Mouse (Mus musculus): ENCODE results near the gene Arhgef28. TPM values are rescaled to one million over a fixed set of nuclear protein-coding genes. Genes with fewer than 3 reads are reported as not detected.

Gene Arhgef28
- polyA plus RNA-seq, 1 experiment from 2014 or later, result 18.2 TPM

DNA sequence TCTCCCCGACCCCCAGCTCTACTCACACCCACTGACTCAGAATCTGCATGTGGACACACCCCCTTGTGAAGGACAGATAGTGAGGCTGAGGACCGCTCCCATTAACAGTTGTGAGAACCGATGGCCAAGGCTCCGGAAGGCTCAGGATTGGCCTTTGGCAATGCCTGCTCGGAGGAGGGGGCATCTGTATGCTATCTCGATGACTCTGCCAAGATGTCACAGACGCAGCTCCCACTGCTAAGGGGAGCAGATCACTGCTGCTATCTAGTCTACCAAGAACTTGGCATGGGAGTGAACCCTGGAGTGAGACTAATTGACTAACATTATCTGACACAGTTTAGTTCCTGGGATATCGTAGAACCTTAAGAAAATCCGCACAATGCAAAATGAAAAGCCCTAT, 250.5 kb downstream of the Arhgef28 start:
- WGBS, result 50% methylated on average over 9 of the region's 9 CpGs
- ATAC-seq (replicated peaks; ENCODE audit: low FRiP score, low TSS enrichment, low read depth), result no peak
- H3K9me3 ChIP-seq (ENCODE audit: control insufficient read depth, low read length), result no peaks in the 10 kb centered on the region
- no peak overlapping the region for H3K9ac ChIP-seq (ENCODE audit: low read length)
- H3K27me3 ChIP-seq (replicated peaks; ENCODE audit: control insufficient read depth, insufficient read depth, low read length), result no peaks in the 10 kb centered on the region
- H3K27ac ChIP-seq (ENCODE audit: low read depth), result no peak overlapping the region
- H3K4me1 ChIP-seq (replicated peaks; ENCODE audit: control insufficient read depth, insufficient read depth, low read length), result no peaks in the 10 kb centered on the region
- 0 out of 2 replicates have a peak, but pooled peaks cover 5% of the 10 kb centered on the region for H3K36me3 ChIP-seq (ENCODE audit: control insufficient read depth, insufficient read depth, low read length)
- no peak for DNase-seq (ENCODE audit: low spot score)
- no peak overlapping the region for H3K4me3 ChIP-seq (ENCODE audit: low read depth, low read length)
- H3K4me2 ChIP-seq (ENCODE audit: low read length), result no peak overlapping the region

DNA sequence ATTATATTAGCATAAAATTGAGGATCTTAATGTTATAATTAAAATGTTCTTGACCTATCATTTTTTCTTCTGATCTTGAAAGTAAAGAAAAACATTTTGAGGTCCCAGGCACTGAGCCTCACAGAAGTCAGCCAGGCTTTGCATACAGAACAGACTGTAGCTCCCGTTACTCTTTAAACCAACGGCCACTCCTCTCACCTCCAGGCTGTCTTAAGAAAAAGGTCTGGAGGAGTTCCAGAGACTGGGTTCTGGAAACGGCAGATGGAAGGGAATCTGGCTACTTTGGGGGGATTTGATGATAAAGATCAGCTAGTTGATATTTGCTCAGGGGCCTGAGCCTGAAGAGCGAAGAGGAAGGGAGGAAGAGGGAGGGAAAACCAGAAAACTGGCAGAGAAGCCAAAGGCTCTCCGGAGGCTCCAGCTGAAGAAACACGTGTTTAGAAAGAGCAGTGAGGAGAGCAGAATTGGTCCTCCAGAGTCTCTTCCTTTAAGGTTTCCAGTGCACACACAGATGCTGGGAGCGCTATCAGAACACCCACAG, 251.2 kb downstream of the Arhgef28 start:
- ATAC-seq (replicated peaks; ENCODE audit: low FRiP score, low TSS enrichment, low read depth), result no peak
- H3K9me3 ChIP-seq (ENCODE audit: control insufficient read depth, low read length), result no peaks in the 10 kb centered on the region
- H3K36me3 ChIP-seq (ENCODE audit: control insufficient read depth, insufficient read depth, low read length), result 0 out of 2 replicates have a peak, but pooled peaks cover 5% of the 10 kb centered on the region
- H3K9ac ChIP-seq (ENCODE audit: low read length), result no peak overlapping the region
- no peak overlapping the region for H3K4me3 ChIP-seq (ENCODE audit: low read depth, low read length)
- no peaks in the 10 kb centered on the region for H3K27me3 ChIP-seq (replicated peaks; ENCODE audit: control insufficient read depth, insufficient read depth, low read length)
- no peaks in the 10 kb centered on the region for H3K4me1 ChIP-seq (replicated peaks; ENCODE audit: control insufficient read depth, insufficient read depth, low read length)
- no peak overlapping the region for H3K27ac ChIP-seq (ENCODE audit: low read depth)
- DNase-seq (ENCODE audit: low spot score), result no peak
- no peak overlapping the region for H3K4me2 ChIP-seq (ENCODE audit: low read length)
- 36% methylated on average over 7 of the region's 7 CpGs for WGBS

DNA sequence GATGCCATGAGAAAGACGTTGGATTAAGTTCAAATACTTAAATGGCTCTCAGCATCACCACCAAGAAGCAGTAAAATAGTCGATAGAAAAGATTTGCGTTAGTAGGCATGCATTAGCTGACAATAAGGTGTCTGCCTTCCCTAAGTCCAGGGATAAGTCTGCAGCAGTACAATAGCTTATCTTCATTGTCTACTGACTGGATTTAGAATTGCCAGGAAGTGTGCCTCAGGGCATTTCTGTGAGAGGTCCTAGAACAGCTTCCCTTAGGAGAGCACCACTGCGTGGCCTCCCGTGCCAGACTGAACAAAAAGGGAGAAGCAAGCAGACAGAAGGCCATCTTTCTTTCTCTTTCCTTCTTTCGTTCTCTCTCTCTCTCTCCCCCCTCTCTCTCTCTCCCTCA, 252.2 kb downstream of the Arhgef28 start:
- WGBS, result 71% methylated on average over 6 of the region's 6 CpGs
- Histone ChIP-seq H3K4me3 (ENCODE audit: low read depth, low read length) (no peak overlapping the region), H3K36me3 (ENCODE audit: control insufficient read depth, insufficient read depth, low read length) (0 out of 2 replicates have a peak, but pooled peaks cover 5% of the 10 kb centered on the region), H3K27me3 (replicated peaks; ENCODE audit: control insufficient read depth, insufficient read depth, low read length) (no peaks in the 10 kb centered on the region), H3K27ac (ENCODE audit: low read depth) (no peak overlapping the region), H3K4me2 (ENCODE audit: low read length) (no peak overlapping the region), H3K9me3 (ENCODE audit: control insufficient read depth, low read length) (no peaks in the 10 kb centered on the region), H3K4me1 (replicated peaks; ENCODE audit: control insufficient read depth, insufficient read depth, low read length) (no peaks in the 10 kb centered on the region), H3K9ac (ENCODE audit: low read length) (no peak overlapping the region)
- no peak for DNase-seq (ENCODE audit: low spot score)
- no peak for ATAC-seq (replicated peaks; ENCODE audit: low FRiP score, low TSS enrichment, low read depth)

DNA sequence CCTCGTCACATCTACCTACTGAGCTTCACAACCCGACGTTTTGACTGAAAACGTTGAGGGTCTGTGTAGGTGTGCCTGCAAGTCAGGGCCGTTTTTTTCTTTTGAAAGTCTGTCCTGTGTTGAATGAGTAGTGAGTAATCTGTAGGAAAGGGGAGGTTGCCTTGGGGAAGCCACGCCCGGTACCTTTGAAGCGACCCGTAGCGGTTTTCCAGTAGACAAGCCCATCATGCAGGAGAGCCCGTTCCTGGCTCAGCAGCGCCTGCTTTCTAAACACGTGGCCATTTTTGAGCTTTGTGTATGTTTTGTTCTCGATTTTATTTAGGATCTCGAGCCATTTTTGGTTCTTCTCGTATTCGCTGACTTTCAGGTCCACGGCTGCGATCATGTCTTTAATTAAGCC, 252.7 kb downstream of the Arhgef28 start:
- Histone ChIP-seq H3K36me3 (ENCODE audit: control insufficient read depth, insufficient read depth, low read length) (0 out of 2 replicates have a peak, but pooled peaks cover 5% of the 10 kb centered on the region), H3K9ac (ENCODE audit: low read length) (no peak overlapping the region), H3K4me3 (ENCODE audit: low read depth, low read length) (no peak overlapping the region), H3K4me2 (ENCODE audit: low read length) (no peak overlapping the region), H3K9me3 (ENCODE audit: control insufficient read depth, low read length) (no peaks in the 10 kb centered on the region), H3K27me3 (replicated peaks; ENCODE audit: control insufficient read depth, insufficient read depth, low read length) (no peaks in the 10 kb centered on the region), H3K27ac (ENCODE audit: low read depth) (no peak overlapping the region), H3K4me1 (replicated peaks; ENCODE audit: control insufficient read depth, insufficient read depth, low read length) (no peaks in the 10 kb centered on the region)
- no peak for ATAC-seq (replicated peaks; ENCODE audit: low FRiP score, low TSS enrichment, low read depth)
- DNase-seq (ENCODE audit: low spot score), result no peak
- WGBS, result 93% methylated on average over 19 of the region's 19 CpGs

DNA sequence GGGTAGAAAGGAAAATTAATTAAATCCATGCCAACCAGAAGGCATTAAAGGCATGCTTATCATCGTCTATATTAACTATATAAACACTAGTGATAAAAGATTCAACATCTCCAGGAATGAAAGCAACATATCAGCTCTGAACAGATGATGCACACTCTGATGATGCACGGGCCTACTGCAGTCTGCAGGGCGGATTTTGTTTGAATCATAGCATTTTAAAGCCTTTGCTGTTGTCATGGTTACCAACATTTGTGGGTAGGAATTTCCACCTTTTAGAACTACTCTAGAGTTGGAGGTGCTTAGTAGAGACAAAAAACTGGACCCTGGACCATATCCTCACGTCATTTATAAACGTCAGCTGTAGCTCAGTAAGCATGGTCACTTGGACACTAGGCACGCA, 257.4 kb downstream of the Arhgef28 start:
- no peaks in the 10 kb centered on the region for H3K36me3 ChIP-seq (ENCODE audit: control insufficient read depth, insufficient read depth, low read length)
- no peak overlapping the region for H3K9ac ChIP-seq (ENCODE audit: low read length)
- H3K4me1 ChIP-seq (replicated peaks; ENCODE audit: control insufficient read depth, insufficient read depth, low read length), result no peaks in the 10 kb centered on the region
- no peak overlapping the region for H3K27ac ChIP-seq (ENCODE audit: low read depth)
- no peaks in the 10 kb centered on the region for H3K9me3 ChIP-seq (ENCODE audit: control insufficient read depth, low read length)
- WGBS, result 88% methylated on average over 6 of the region's 6 CpGs
- no peak for ATAC-seq (replicated peaks; ENCODE audit: low FRiP score, low TSS enrichment, low read depth)
- H3K27me3 ChIP-seq (replicated peaks; ENCODE audit: control insufficient read depth, insufficient read depth, low read length), result no peaks in the 10 kb centered on the region
- H3K4me2 ChIP-seq (ENCODE audit: low read length), result no peak overlapping the region
- no peak overlapping the region for H3K4me3 ChIP-seq (ENCODE audit: low read depth, low read length)
- no peak for DNase-seq (ENCODE audit: low spot score)

DNA sequence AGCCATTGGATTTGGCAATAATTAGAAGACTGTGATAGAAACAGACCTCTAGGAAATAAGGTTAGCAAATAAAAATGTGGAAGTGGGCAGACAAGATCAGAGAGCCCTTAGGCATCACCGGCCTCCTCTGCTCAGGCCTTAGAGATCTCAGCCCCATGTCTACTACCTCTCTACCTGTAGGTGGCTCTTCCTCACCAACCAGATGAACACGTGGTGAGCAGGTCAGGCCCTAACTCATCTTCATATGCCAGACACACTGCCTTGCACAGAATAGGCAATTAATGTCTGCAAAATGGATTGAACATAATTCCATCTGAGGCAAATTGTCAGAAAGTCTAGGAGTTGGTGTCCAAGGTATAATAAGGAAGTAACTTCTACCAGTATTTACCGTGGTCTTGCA, 258.6 kb downstream of the Arhgef28 start:
- ATAC-seq (replicated peaks; ENCODE audit: low FRiP score, low TSS enrichment, low read depth), result no peak
- no peak for DNase-seq (ENCODE audit: low spot score)
- H3K9me3 ChIP-seq (ENCODE audit: control insufficient read depth, low read length), result no peaks in the 10 kb centered on the region
- 77% methylated on average over 3 of the region's 3 CpGs for WGBS
- no peak overlapping the region for H3K27ac ChIP-seq (ENCODE audit: low read depth)
- no peaks in the 10 kb centered on the region for H3K36me3 ChIP-seq (ENCODE audit: control insufficient read depth, insufficient read depth, low read length)
- no peaks in the 10 kb centered on the region for H3K4me1 ChIP-seq (replicated peaks; ENCODE audit: control insufficient read depth, insufficient read depth, low read length)
- H3K9ac ChIP-seq (ENCODE audit: low read length), result no peak overlapping the region
- no peak overlapping the region for H3K4me2 ChIP-seq (ENCODE audit: low read length)
- no peak overlapping the region for H3K4me3 ChIP-seq (ENCODE audit: low read depth, low read length)
- H3K27me3 ChIP-seq (replicated peaks; ENCODE audit: control insufficient read depth, insufficient read depth, low read length), result no peaks in the 10 kb centered on the region

DNA sequence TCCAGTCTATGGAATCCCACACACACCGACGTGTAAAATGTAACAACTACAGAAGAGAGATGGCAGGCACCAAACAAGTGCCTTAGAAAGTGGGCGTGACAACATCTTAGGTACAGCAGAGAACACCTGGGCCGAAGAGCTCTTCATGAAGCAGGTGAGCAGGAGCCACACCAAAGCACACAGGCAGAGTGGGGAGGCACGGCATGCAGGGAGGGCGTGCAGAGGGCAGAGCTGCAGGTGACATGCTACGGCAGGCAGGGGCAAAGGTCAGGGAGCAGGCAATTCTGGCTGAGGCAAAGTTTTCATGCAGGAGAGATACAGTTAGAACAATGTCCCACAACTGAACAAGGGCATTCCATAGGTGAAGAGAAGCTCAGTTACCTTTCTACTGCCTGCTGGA, 259.8 kb downstream of the Arhgef28 start:
- no peaks in the 10 kb centered on the region for H3K27me3 ChIP-seq (replicated peaks; ENCODE audit: control insufficient read depth, insufficient read depth, low read length)
- ATAC-seq (replicated peaks; ENCODE audit: low FRiP score, low TSS enrichment, low read depth) (no peak), DNase-seq (ENCODE audit: low spot score) (no peak)
- no peaks in the 10 kb centered on the region for H3K9me3 ChIP-seq (ENCODE audit: control insufficient read depth, low read length)
- H3K27ac ChIP-seq (ENCODE audit: low read depth), result no peak overlapping the region
- no peaks in the 10 kb centered on the region for H3K4me1 ChIP-seq (replicated peaks; ENCODE audit: control insufficient read depth, insufficient read depth, low read length)
- no peak overlapping the region for H3K4me2 ChIP-seq (ENCODE audit: low read length)
- no peaks in the 10 kb centered on the region for H3K36me3 ChIP-seq (ENCODE audit: control insufficient read depth, insufficient read depth, low read length)
- no peak overlapping the region for H3K9ac ChIP-seq (ENCODE audit: low read length)
- 77% methylated on average over 7 of the region's 7 CpGs for WGBS
- H3K4me3 ChIP-seq (ENCODE audit: low read depth, low read length), result no peak overlapping the region

DNA sequence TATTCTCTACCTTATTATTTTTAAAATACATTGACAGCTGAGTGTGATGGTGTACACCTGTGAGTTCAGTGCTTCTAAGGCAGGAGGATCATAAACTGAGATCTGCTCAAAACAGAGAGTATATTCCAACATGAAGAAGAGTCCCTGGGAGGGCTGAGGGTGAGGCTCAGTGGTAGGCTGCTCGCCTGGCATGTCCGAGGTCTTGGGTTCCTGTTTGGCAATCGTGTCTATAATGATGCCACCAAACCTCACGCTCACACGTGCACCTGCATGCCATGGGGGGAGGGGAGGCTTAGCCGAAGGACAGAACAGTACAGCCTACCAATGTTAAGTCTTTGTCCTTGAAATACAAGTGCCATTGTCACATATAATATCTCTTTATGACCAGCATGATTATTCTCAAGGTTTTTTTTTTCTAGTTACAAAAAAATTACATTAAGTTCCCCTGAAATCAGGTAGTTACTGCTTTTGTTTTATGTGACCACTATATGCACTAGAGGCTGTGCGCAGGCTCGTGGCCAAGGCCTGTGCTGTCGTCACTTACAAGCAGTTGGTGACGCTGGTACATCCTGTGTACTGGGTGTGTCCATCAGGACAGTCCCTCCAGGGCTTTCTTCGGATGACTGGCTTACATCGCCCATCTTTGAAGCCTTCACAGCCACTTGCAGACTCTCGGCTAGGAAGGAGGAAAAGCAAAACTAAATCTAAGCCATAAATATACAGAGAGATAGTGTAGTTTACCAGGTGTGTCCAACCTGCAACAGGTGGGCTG, 264.1 kb downstream of the Arhgef28 start:
- Histone ChIP-seq H3K36me3 (ENCODE audit: control insufficient read depth, insufficient read depth, low read length) (no peaks in the 10 kb centered on the region), H3K27me3 (replicated peaks; ENCODE audit: control insufficient read depth, insufficient read depth, low read length) (no peaks in the 10 kb centered on the region), H3K4me3 (ENCODE audit: low read depth, low read length) (no peak overlapping the region), H3K4me1 (replicated peaks; ENCODE audit: control insufficient read depth, insufficient read depth, low read length) (no peaks in the 10 kb centered on the region), H3K4me2 (ENCODE audit: low read length) (no peak overlapping the region), H3K27ac (ENCODE audit: low read depth) (no peak overlapping the region), H3K9me3 (ENCODE audit: control insufficient read depth, low read length) (no peaks in the 10 kb centered on the region), H3K9ac (ENCODE audit: low read length) (no peak overlapping the region)
- 89% methylated on average over 13 of the region's 13 CpGs for WGBS
- DNase-seq (ENCODE audit: low spot score) (no peak), ATAC-seq (replicated peaks; ENCODE audit: low FRiP score, low TSS enrichment, low read depth) (no peak)

DNA sequence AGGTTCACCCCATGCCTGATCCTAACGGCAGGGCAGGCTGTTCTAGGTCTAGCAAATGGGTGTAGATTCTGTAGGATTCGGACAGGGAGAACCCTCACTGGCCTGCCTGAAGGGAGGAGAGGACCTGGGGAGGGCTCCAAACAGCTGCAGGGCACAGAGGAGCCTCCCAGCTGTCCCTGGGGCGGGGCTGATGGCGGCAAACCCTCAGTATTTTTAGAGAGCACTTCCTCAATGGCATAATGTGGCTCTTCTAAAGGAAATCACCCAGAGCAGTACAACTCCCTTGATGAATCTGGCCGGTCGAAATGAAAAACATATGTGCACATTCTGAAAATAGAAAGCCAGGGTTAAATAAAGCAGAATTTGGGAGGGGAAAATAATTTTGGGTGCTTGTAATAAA, 265.1 kb downstream of the Arhgef28 start:
- H3K27me3 ChIP-seq (replicated peaks; ENCODE audit: control insufficient read depth, insufficient read depth, low read length), result no peaks in the 10 kb centered on the region
- no peaks in the 10 kb centered on the region for H3K4me1 ChIP-seq (replicated peaks; ENCODE audit: control insufficient read depth, insufficient read depth, low read length)
- no peak overlapping the region for H3K4me2 ChIP-seq (ENCODE audit: low read length)
- H3K9me3 ChIP-seq (ENCODE audit: control insufficient read depth, low read length), result no peaks in the 10 kb centered on the region
- peak; percentile 51 for DNase-seq (ENCODE audit: low spot score)
- ATAC-seq (replicated peaks; ENCODE audit: low FRiP score, low TSS enrichment, low read depth), result no peak
- H3K36me3 ChIP-seq (ENCODE audit: control insufficient read depth, insufficient read depth, low read length), result no peaks in the 10 kb centered on the region
- H3K27ac ChIP-seq (ENCODE audit: low read depth), result no peak overlapping the region
- H3K4me3 ChIP-seq (ENCODE audit: low read depth, low read length), result no peak overlapping the region
- no peak overlapping the region for H3K9ac ChIP-seq (ENCODE audit: low read length)
- WGBS, result 79% methylated on average over 6 of the region's 6 CpGs

Data from intestine, embryonic 14.5 days (tissue).